Mouse (Mus musculus): ENCODE measurements around the gene Cnbd2.

DNA sequence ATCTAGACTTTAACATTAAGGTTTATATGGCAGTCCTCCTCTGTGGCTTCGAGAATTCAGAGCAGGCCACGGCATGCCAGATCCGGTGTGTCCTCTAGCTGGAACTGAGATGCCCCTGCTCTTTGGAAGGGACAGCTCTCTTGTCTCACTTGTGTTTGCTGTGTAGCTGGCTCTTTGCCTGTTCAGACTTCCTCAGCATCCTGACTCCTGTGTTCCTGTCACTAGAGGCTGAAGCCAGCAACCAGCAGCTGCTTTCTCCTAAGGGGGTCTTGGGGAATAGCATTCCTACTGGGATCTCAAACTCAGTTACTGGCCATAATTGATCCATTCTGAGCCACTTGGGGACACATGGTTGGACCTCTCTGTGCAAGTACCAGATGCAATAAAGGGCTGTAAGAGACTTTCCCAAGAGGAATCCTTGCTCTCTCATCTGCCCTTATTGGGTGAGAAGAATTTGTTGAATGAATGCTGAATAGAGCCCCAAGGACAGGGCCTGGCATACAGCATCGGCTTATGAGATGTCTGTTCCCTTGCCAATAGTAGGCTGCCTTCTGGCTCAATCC is 37.3 kb downstream of the Cnbd2 start:
- TF ChIP-seq CTCF (IDR thresholded peaks at IDR 0.05; ENCODE audit: extremely low read depth, insufficient read depth, insufficient read length, insufficient replicate concordance) = no peak
- TF ChIP-seq POLR2A (IDR thresholded peaks at IDR 0.05; ENCODE audit: low read depth, low read length) = no peak

Data from spleen, adult 2 months (tissue).